Mouse (Mus musculus): Measurements from ENCODE around the gene Adamtsl3. TPM values are rescaled to one million over a fixed set of nuclear protein-coding genes. Genes with fewer than 3 reads are reported as not detected.
A peak's percentile ranks its signal among the peaks of the same experiment; 100 is the strongest.

Gene Adamtsl3
- total and polyA plus RNA-seq, 2 experiments from 2014 or later: 1.00 to 4.1 TPM

DNA sequence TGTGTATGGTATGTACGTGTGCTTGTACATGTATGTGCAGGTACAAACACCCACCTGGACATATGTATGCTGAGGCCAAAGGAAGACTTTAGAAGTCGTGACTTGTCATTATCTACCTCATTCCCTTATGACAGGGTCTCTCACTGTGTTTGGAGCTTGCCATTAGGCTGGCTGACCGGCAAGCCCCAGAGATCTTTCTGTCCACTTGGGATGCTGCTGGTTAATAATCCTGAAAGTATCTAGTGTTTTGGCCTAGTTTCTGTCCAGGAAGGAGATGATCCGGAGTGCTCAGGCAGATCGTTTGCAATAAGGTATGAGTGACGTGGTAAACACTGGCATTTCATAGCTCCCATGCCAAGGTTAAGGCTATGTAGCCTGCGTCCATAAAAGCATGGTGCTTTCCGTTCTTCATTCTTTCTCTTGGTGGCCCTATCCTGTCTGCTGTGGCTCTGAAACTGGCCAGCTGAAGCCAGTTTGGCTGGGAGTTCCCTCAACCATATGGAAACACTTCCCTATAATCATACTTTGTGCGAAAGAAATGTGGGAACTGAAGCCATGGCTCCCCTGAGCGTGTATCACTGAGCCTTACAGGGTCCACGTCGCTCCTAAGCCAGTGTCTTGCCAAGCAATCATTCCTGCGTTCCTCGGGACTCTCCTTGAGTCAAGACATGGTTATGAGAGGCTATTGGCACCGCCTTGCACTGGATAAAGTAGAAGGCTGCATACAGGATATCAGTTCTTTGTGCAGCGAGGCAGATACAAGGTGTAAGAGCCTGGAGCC is 141.1 kb downstream of the Adamtsl3 start:
- H3K36me3 ChIP-seq (replicated peaks; ENCODE audit: control insufficient read depth, insufficient read depth, low read length): no peaks in the 10 kb centered on the region
- no peaks in the 10 kb centered on the region for H3K27me3 ChIP-seq (ENCODE audit: control insufficient read depth, insufficient read depth, low read length)
- H3K9ac ChIP-seq (replicated peaks; ENCODE audit: low read depth, low read length): no peak overlapping the region
- no peaks in the 10 kb centered on the region for H3K9me3 ChIP-seq (replicated peaks; ENCODE audit: control insufficient read depth, low read length)
- no peaks in the 10 kb centered on the region for H3K4me1 ChIP-seq (ENCODE audit: control insufficient read depth, insufficient read depth)
- no peak overlapping the region for H3K27ac ChIP-seq (ENCODE audit: low read depth)
- 74% methylated on average over 16 of the region's 16 CpGs for WGBS
- ATAC-seq (ENCODE audit: insufficient read depth, low read depth) (no peak), DNase-seq (ENCODE audit: low spot score) (no peak)
- TF ChIP-seq CTCF (IDR thresholded peaks at IDR 0.05; ENCODE audit: low read depth) (no peak), EP300 (IDR thresholded peaks at IDR 0.05; ENCODE audit: low read depth) (no peak)
- no peak overlapping the region for H3K4me3 ChIP-seq (ENCODE audit: low read depth, low read length)
- no peak overlapping the region for H3K4me2 ChIP-seq (ENCODE audit: low read depth, low read length)

DNA sequence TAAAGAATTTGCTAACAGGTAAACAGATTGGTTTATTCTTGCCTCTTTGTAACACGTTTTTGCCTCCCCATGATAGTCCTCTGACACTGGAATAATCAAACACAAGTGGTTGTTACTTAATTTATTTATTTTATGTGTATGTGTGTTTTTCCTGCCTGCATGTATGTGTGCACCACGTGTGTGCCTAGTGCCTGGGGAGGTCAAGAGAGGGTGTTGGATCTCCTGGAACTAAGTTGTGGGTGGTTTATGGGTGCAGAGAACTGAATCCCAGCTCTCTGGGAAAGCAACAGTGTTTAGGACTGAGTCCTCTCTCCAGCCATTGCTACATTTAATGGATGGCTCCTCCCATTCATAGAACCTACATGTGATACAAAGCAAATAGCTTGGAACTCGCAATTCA is 143.0 kb downstream of the Adamtsl3 start:
- Histone ChIP-seq H3K4me3 (ENCODE audit: low read depth, low read length) (no peak overlapping the region), H3K36me3 (replicated peaks; ENCODE audit: control insufficient read depth, insufficient read depth, low read length) (no peaks in the 10 kb centered on the region), H3K27ac (ENCODE audit: low read depth) (no peak overlapping the region), H3K4me1 (ENCODE audit: control insufficient read depth, insufficient read depth) (no peaks in the 10 kb centered on the region), H3K9me3 (replicated peaks; ENCODE audit: control insufficient read depth, low read length) (no peaks in the 10 kb centered on the region), H3K27me3 (ENCODE audit: control insufficient read depth, insufficient read depth, low read length) (no peaks in the 10 kb centered on the region), H3K9ac (replicated peaks; ENCODE audit: low read depth, low read length) (no peak overlapping the region), H3K4me2 (ENCODE audit: low read depth, low read length) (no peak overlapping the region)
- TF ChIP-seq CTCF (IDR thresholded peaks at IDR 0.05; ENCODE audit: low read depth) (no peak), EP300 (IDR thresholded peaks at IDR 0.05; ENCODE audit: low read depth) (no peak)
- 70% methylated on average over 3 of the region's 3 CpGs for WGBS
- no peak for DNase-seq (ENCODE audit: low spot score)
- ATAC-seq (ENCODE audit: insufficient read depth, low read depth): no peak

DNA sequence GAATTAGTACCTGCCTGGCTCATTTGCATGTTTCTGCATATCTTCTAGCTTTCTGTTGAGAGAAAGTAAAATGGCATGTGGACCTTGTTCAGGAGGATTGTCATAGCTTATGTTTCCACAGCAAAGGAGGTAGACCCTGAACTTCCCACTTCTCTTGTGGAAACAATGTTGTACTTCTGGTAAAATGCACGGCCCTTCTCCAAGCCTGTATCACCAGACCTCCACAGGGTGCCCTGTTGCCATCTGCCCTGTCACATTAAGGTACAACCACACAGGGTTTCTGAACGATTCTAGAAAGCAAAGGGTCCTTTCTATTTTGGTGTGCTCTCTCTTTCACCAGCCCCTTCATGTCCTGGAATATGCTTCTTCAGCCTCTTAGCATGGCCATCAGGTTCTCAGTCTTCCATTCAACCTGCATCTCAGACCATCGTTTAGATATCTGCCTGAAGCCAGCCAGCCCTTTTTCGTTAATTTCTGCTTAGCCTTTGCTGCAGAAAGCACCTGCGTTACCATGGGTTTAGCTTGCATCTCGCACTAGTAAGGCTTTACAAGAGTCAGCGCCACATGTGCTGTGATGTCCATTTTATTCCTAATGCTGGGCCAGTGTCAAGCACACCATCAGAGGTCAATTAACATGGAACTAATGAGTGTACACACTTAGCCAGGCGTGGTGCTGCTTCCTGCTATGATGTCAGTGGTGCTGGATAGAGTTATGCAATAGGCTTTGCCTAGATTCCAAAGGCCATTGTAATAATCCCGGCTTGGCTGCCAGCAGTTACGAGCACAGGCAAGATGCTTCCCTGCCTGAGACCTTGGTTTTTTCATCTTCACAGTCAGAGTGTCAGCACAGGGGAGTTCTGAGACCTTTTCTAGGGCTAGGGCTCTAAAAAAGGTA is 143.6 kb downstream of the Adamtsl3 start:
- H3K27ac ChIP-seq (ENCODE audit: low read depth): no peak overlapping the region
- H3K36me3 ChIP-seq (replicated peaks; ENCODE audit: control insufficient read depth, insufficient read depth, low read length): no peaks in the 10 kb centered on the region
- H3K4me1 ChIP-seq (ENCODE audit: control insufficient read depth, insufficient read depth): no peaks in the 10 kb centered on the region
- 67% methylated on average over 10 of the region's 10 CpGs for WGBS
- H3K9ac ChIP-seq (replicated peaks; ENCODE audit: low read depth, low read length): no peak overlapping the region
- H3K27me3 ChIP-seq (ENCODE audit: control insufficient read depth, insufficient read depth, low read length): no peaks in the 10 kb centered on the region
- no peak overlapping the region for H3K4me3 ChIP-seq (ENCODE audit: low read depth, low read length)
- TF ChIP-seq CTCF (IDR thresholded peaks at IDR 0.05; ENCODE audit: low read depth): no peak
- TF ChIP-seq EP300 (IDR thresholded peaks at IDR 0.05; ENCODE audit: low read depth): no peak
- no peak overlapping the region for H3K4me2 ChIP-seq (ENCODE audit: low read depth, low read length)
- no peaks in the 10 kb centered on the region for H3K9me3 ChIP-seq (replicated peaks; ENCODE audit: control insufficient read depth, low read length)
- DNase-seq (ENCODE audit: low spot score) (peak; percentile 43), ATAC-seq (ENCODE audit: insufficient read depth, low read depth) (peak; percentile 58; the same call in 1 of the 2 replicates)

DNA sequence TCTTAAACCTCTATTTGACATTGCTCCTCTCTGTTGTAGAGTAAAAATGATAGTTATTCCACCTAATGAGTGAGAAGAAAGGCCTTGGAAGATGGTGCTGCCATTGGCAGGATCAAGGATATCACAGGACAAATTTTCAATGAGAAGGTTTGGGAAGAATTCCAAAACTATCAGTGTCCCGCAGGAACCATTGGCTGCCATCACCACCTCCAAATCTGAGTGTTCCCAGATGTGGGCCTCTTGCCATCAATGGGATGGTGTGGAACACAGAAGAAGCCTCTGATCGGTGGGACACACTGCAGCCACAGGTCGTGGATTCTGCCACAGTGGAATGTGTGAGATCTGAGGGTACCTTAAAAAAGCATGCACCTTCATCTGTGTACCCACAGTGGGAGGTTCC is 147.9 kb downstream of the Adamtsl3 start:
- Histone ChIP-seq H3K4me3 (ENCODE audit: low read depth, low read length) (no peak overlapping the region), H3K27ac (ENCODE audit: low read depth) (no peak overlapping the region), H3K4me2 (ENCODE audit: low read depth, low read length) (no peak overlapping the region), H3K36me3 (replicated peaks; ENCODE audit: control insufficient read depth, insufficient read depth, low read length) (no peaks in the 10 kb centered on the region), H3K9ac (replicated peaks; ENCODE audit: low read depth, low read length) (no peak overlapping the region), H3K9me3 (replicated peaks; ENCODE audit: control insufficient read depth, low read length) (no peaks in the 10 kb centered on the region), H3K27me3 (ENCODE audit: control insufficient read depth, insufficient read depth, low read length) (no peaks in the 10 kb centered on the region), H3K4me1 (ENCODE audit: control insufficient read depth, insufficient read depth) (no peaks in the 10 kb centered on the region)
- DNase-seq (ENCODE audit: low spot score): no peak
- 34% methylated on average over 3 of the region's 3 CpGs for WGBS
- ATAC-seq (ENCODE audit: insufficient read depth, low read depth): no peak
- no peak for TF ChIP-seq CTCF (IDR thresholded peaks at IDR 0.05; ENCODE audit: low read depth)
- TF ChIP-seq EP300 (IDR thresholded peaks at IDR 0.05; ENCODE audit: low read depth): no peak

DNA sequence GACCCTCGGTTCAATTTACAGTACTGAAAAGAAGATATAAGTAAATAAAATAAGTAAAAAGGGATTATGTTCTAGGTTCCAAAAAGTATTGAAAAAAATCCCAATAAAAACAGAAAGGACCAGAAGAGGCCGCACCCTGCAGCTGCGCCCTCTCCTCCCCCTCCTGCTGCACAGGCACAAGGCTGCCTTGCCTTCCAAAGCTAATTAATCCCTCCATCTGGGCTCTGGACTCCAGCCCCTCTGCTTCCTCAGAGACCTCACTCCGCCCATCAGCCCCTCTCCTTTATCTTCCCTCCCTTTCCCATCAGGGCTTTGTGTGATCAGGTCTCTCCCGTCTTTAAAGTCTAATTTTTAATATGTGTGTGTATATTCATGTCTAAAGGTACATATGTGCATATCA is 149.3 kb downstream of the Adamtsl3 start:
- H3K27me3 ChIP-seq (ENCODE audit: control insufficient read depth, insufficient read depth, low read length): no peaks in the 10 kb centered on the region
- H3K4me2 ChIP-seq (ENCODE audit: low read depth, low read length): no peak overlapping the region
- no peaks in the 10 kb centered on the region for H3K36me3 ChIP-seq (replicated peaks; ENCODE audit: control insufficient read depth, insufficient read depth, low read length)
- WGBS: 79% methylated on average over 5 of the region's 5 CpGs
- H3K9ac ChIP-seq (replicated peaks; ENCODE audit: low read depth, low read length): no peak overlapping the region
- ATAC-seq (ENCODE audit: insufficient read depth, low read depth): no peak
- no peak overlapping the region for H3K27ac ChIP-seq (ENCODE audit: low read depth)
- H3K9me3 ChIP-seq (replicated peaks; ENCODE audit: control insufficient read depth, low read length): no peaks in the 10 kb centered on the region
- TF ChIP-seq CTCF (IDR thresholded peaks at IDR 0.05; ENCODE audit: low read depth): no peak
- no peak for TF ChIP-seq EP300 (IDR thresholded peaks at IDR 0.05; ENCODE audit: low read depth)
- H3K4me3 ChIP-seq (ENCODE audit: low read depth, low read length): no peak overlapping the region
- no peaks in the 10 kb centered on the region for H3K4me1 ChIP-seq (ENCODE audit: control insufficient read depth, insufficient read depth)
- DNase-seq (ENCODE audit: low spot score): no peak
